Comparison of ENCODE assay signal across 15 mouse cellular contexts in the genomic region with DNA sequence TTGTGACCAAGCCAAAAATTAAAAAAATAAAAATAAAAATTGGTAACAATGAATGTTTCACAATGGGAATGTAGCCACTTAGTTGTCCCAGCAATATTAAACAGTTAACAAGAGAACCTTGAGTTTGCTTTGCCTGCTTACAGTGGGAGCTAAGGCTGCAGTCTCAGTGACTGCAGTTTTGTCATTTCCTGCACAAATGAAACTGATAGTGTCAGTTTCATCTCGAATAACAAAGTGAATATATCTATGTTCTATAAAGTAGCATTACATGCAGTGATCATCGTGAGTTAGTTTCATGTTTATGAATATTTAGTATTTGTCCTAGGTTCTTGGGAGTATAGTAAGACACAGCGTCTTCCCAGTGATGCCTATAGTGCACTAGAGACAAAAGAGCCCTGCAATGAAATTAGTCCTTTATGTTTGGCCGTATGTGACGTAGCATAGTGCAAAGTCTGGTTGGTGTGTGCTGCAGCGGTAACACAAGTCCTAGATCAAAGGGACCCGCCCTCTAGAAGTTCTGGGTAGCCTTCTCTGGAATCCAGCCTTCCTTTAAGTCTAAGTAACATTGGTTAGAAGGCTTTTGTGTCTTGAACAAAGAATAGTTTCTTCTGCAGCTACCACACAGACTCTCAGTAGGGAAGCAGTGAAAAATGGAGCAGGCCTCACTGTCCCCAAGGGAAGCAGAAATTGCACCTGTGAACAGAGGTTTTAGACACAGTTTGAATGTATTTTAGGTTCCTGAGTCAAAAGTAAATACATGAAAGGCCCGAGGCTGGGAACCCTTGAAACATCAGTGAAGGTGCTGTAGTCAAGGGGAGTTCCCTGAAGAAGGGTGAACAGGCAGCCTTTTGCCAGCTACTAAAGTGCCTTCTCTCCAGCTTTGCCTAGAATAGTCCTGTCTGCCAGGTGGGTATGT. TPM values are rescaled to one million over a fixed set of nuclear protein-coding genes. Genes with fewer than 3 reads are reported as not detected.
A peak's percentile ranks its signal among the peaks of the same experiment; 100 is the strongest.
DNase-seq lines count a peak whose midpoint lies in the region; ATAC-seq and TF ChIP-seq lines count a peak whose summit lies in the region.
"Had no signal": no experiment of that assay in that cellular context is flagged by ENCODE, and none has a peak within 500 bp of the region (broad histone marks: within the 10 kb centered on the region; RNA-seq: fewer than 3 reads in every experiment).

No protein-coding gene starts in this region.

- H3K27ac ChIP-seq in forebrain, embryonic 11.5 days (ENCODE audit: low read depth, low read length) = no peak overlapping the region
- no peak overlapping the region for H3K27ac ChIP-seq in forebrain, embryonic 12.5 days
- peak overlapping the region; percentile 53 for H3K27ac ChIP-seq in thymus, adult 2 months (ENCODE audit: control insufficient read depth, insufficient read depth, low read length)
- H3K27ac ChIP-seq: limb, embryonic 13.5 days had no signal

- H3K27me3 ChIP-seq in forebrain, embryonic 11.5 days (ENCODE audit: control insufficient read depth, insufficient read depth, low read length) = no peaks in the 10 kb centered on the region
- H3K27me3 ChIP-seq in forebrain, embryonic 12.5 days = no peaks in the 10 kb centered on the region
- H3K27me3 ChIP-seq in thymus, adult 2 months (ENCODE audit: control insufficient read depth, insufficient read depth, low read length) = no peaks in the 10 kb centered on the region
- H3K27me3 ChIP-seq: limb, embryonic 13.5 days; megakaryocyte, embryonic 14.5 days; Patski had no signal

- H3K9me3 ChIP-seq in forebrain, embryonic 11.5 days (ENCODE audit: control insufficient read depth, low read length) = no peaks in the 10 kb centered on the region
- no peaks in the 10 kb centered on the region for H3K9me3 ChIP-seq in forebrain, embryonic 12.5 days
- H3K9me3 ChIP-seq: limb, embryonic 13.5 days; megakaryocyte, embryonic 14.5 days had no signal

- peak; percentile 38 for DNase-seq in forebrain, embryonic 11.5 days (ENCODE audit: low spot score)
- DNase-seq in thymus, adult 2 months = no peak
- no peak for DNase-seq in thymus, postnatal 10 days (ENCODE audit: low spot score in 2 of 2)
- peak; percentile 84 for DNase-seq in induced T-regulatory cell, adult 2 months (ENCODE audit: low read depth)
- DNase-seq in thymus, postnatal 4 days = peak; percentile 28
- no peak for DNase-seq in kidney, postnatal 14 days
- DNase-seq in kidney, postnatal 25 days = no peak
- DNase-seq: cerebellum, adult 11-12 months; heart, postnatal 4 days; kidney, adult 2 months; lung, adult 2 months had no signal

- WGBS in forebrain, embryonic 11.5 days = 72% methylated on average over 8 of the region's 8 CpGs
- 66% methylated on average over 8 of the region's 8 CpGs for WGBS in forebrain, embryonic 12.5 days
- WGBS in thymus, adult 2 months = 44% methylated on average over 8 of the region's 8 CpGs

- H3K36me3 ChIP-seq in forebrain, embryonic 11.5 days (ENCODE audit: control insufficient read depth, insufficient read depth, low read length) = no peaks in the 10 kb centered on the region
- H3K36me3 ChIP-seq in forebrain, embryonic 12.5 days (replicated peaks) = no peaks in the 10 kb centered on the region
- H3K36me3 ChIP-seq in thymus, adult 2 months (ENCODE audit: control insufficient read depth, insufficient read depth, low read length) = no peaks in the 10 kb centered on the region
- H3K36me3 ChIP-seq: limb, embryonic 13.5 days had no signal

- TF ChIP-seq CTCF in thymus, adult 2 months (IDR thresholded peaks at IDR 0.05; ENCODE audit: borderline replicate concordance, control insufficient read depth, extremely low read depth, insufficient read depth, low read length, poor library complexity) = no peak

- H3K4me3 ChIP-seq in forebrain, embryonic 11.5 days (ENCODE audit: low read depth, low read length) = no peak overlapping the region
- H3K4me3 ChIP-seq in forebrain, embryonic 12.5 days (replicated peaks) = no peak overlapping the region
- no peak overlapping the region for H3K4me3 ChIP-seq in thymus, adult 2 months (ENCODE audit: control insufficient read depth, insufficient read depth, low read length)
- H3K4me3 ChIP-seq: limb, embryonic 13.5 days; megakaryocyte, embryonic 14.5 days had no signal

- no peak overlapping the region for H3K4me2 ChIP-seq in forebrain, embryonic 11.5 days (ENCODE audit: low read depth, low read length, severe bottlenecking)
- no peak overlapping the region for H3K4me2 ChIP-seq in forebrain, embryonic 12.5 days
- H3K4me2 ChIP-seq: limb, embryonic 13.5 days had no signal

- H3K9ac ChIP-seq in forebrain, embryonic 11.5 days (ENCODE audit: low read length) = no peak overlapping the region
- no peak overlapping the region for H3K9ac ChIP-seq in forebrain, embryonic 12.5 days
- H3K9ac ChIP-seq: limb, embryonic 13.5 days had no signal

- no peaks in the 10 kb centered on the region for H3K4me1 ChIP-seq in forebrain, embryonic 11.5 days (replicated peaks; ENCODE audit: control insufficient read depth, insufficient read depth, low read length)
- no peaks in the 10 kb centered on the region for H3K4me1 ChIP-seq in forebrain, embryonic 12.5 days
- no peaks in the 10 kb centered on the region for H3K4me1 ChIP-seq in thymus, adult 2 months (replicated peaks; ENCODE audit: control insufficient read depth, insufficient read depth, low read length)

- ATAC-seq in forebrain, embryonic 11.5 days (replicated peaks; ENCODE audit: low FRiP score) = no peak
- ATAC-seq in forebrain, embryonic 12.5 days (ENCODE audit: low FRiP score) = no peak
- ATAC-seq: Patski had no signal

- TF ChIP-seq POLR2A in thymus, adult 2 months (IDR thresholded peaks at IDR 0.05; ENCODE audit: control insufficient read depth, extremely low read depth, insufficient read depth, low read length, poor library complexity) = no peak

RNA-seq across cellular contexts. Expression of gene Sertad2, which starts 10.0 kb away (rescaled TPM):
- 26.5 and 29.4 TPM in 2 replicates for polyA plus RNA-seq in forebrain, embryonic 11.5 days (2014; fragmentation: Nextera tagmentation; extraction: Ambion mirVana)
- polyA plus RNA-seq in forebrain, embryonic 12.5 days (2016; fragmentation: Nextera tagmentation; extraction: Ambion mirVana) = 33.5 and 37.5 TPM in 2 replicates
- polyA plus RNA-seq in thymus, adult 2 months (2012; rRNA removed) = 50.6 and 55.4 TPM in 2 replicates

Comparison
In these comparisons a context has a peak if more than half of its experiments do, and no peak if none do; other contexts are left out.
1. DNase-seq: peak in forebrain, embryonic 11.5 days (single experiment), induced T-regulatory cell, adult 2 months (single experiment) and thymus, postnatal 4 days (single experiment); none in thymus, adult 2 months (single experiment), thymus, postnatal 10 days (0 of 2), kidney, postnatal 14 days (single experiment) and kidney, postnatal 25 days (0 of 2).